Mouse (Mus musculus) kidney, postnatal 0 days (tissue): ENCODE data around the gene Tmem200b. TPM values are rescaled to one million over a fixed set of nuclear protein-coding genes. Genes with fewer than 3 reads are reported as not detected.

Source experiments
- ATAC-seq: fragments of 200-750 bp; cut with Nextera tagmentation; replicated peaks from 2 replicates; pipeline ENCODE4 v1.8.0; 2017; ENCODE audit warnings: low read depth, moderate number of reproducible peaks, moderate TSS enrichment, moderate library complexity; ENCODE audit not compliant: low FRiP score
- DNase-seq: peaks from one replicate; pipeline ENCODE4 v3.0.0-alpha.2; 2016; ENCODE audit warnings: low spot score
- H3K27ac ChIP-seq: fragments of 300-500 bp; sonication (generic); 2 replicates; pipeline ENCODE4 v1.5.1; 2014; ENCODE audit warnings: mild to moderate bottlenecking
- H3K27me3 ChIP-seq: fragments of 300-500 bp; sonication (generic); 2 replicates; pipeline ENCODE4 v1.6.1; 2014; ENCODE audit warnings: low read length, mixed read lengths; ENCODE audit not compliant: insufficient read depth
- H3K36me3 ChIP-seq: fragments of 300-500 bp; sonication (generic); 2 replicates; pipeline ENCODE4 v1.6.1; 2014; ENCODE audit warnings: low read length, mixed read lengths; ENCODE audit not compliant: insufficient read depth
- H3K4me1 ChIP-seq: fragments of 300-500 bp; sonication (generic); replicated peaks from 2 replicates; pipeline ENCODE4 v1.6.1; 2014; ENCODE audit warnings: antibody characterized with exemption, low read length, mixed read lengths; ENCODE audit not compliant: insufficient read depth
- H3K4me2 ChIP-seq: fragments of 300-500 bp; sonication (generic); 2 replicates; pipeline ENCODE4 v1.6.1; 2014; ENCODE audit warnings: mild to moderate bottlenecking, low read length, moderate library complexity, mixed read lengths
- H3K4me3 ChIP-seq: fragments of 300-500 bp; sonication (generic); replicated peaks from 2 replicates; pipeline ENCODE4 v1.5.1; 2014; ENCODE audit warnings: low read depth, low read length
- H3K9ac ChIP-seq: fragments of 300-500 bp; sonication (generic); 2 replicates; pipeline ENCODE4 v1.6.1; 2014; ENCODE audit warnings: low read depth, low read length
- H3K9me3 ChIP-seq: fragments of 300-500 bp; sonication (generic); replicated peaks from 2 replicates; pipeline ENCODE4 v1.6.1; 2016; ENCODE audit warnings: low read length, inconsistent platforms, mixed read lengths
- CTCF ChIP-seq: IDR thresholded peaks from 2 replicates; pipeline ENCODE4 v1.5.1; 2016; ENCODE audit warnings: antibody characterized with exemption, low read depth, mild to moderate bottlenecking, moderate library complexity
- WGBS: fragments of 180-500 bp; shearing (Covaris S2); extraction: QIAGEN DNeasy Blood & Tissue Kit; methylation state at CpG from one replicate; pipeline ENCODE4 v1.1.7; 2014; 5-methylcytosine and 5-hydroxymethylcytosine counted together
- polyA plus RNA-seq: library from polyadenylated mRNA; unstranded; fragments of >200 nt; fragmentation: Nextera tagmentation; extraction: Ambion mirVana; gene quantifications from 2 replicates; pipeline ENCODE4 v1.2.1, GENCODE M21; 2015

Gene Tmem200b
- 2.7 and 3.9 TPM in 2 replicates for polyA plus RNA-seq

GRCm38 (mm10) chr4:131921461-131922346, at the start of gene Tmem200b:
Gene Tmem200b (plus strand): TSS chr4:131921771.
- under 1% methylated on average over 114 of the region's 130 CpGs for WGBS
- H3K36me3 ChIP-seq, result 0 out of 2 replicates have a peak, but pooled peaks cover 15% of the 10 kb centered on the region
- peaks cover 13% of the 10 kb centered on the region; the same call in 1 of the 2 replicates for H3K27me3 ChIP-seq
- H3K4me1 ChIP-seq, result peaks cover 25% of the 10 kb centered on the region
- peak; percentile 39 for DNase-seq
- H3K27ac ChIP-seq, result peak within 1 kb of the TSS; percentile 86
- H3K4me3 ChIP-seq, result peak within 1 kb of the TSS; percentile 62
- no peak for ATAC-seq
- no peaks in the 10 kb centered on the region for H3K9me3 ChIP-seq
- peak within 1 kb of the TSS; percentile 88 for H3K4me2 ChIP-seq
- no peak for TF ChIP-seq CTCF
- peak within 1 kb of the TSS; percentile 79 for H3K9ac ChIP-seq

GRCm38 (mm10) chr4:131872672-131873292, 48.8 kb upstream of the Tmem200b start:
- Histone ChIP-seq H3K9me3 (no peaks in the 10 kb centered on the region), H3K27ac (peak overlapping the region; percentile 76), H3K4me1 (peaks cover 20% of the 10 kb centered on the region), H3K27me3 (no peaks in the 10 kb centered on the region), H3K36me3 (no peaks in the 10 kb centered on the region), H3K4me2 (peak overlapping the region; percentile 67), H3K9ac (peak overlapping the region; percentile 98), H3K4me3 (peak overlapping the region; percentile 71)
- no peak; the same call in 1 of the 2 replicates for ATAC-seq
- peak; percentile 27 for DNase-seq
- 8% methylated on average over 11 of the region's 11 CpGs for WGBS
- no peak for TF ChIP-seq CTCF

GRCm38 (mm10) chr4:131873293-131874168, 48.0 kb upstream of the Tmem200b start, which contains the start of gene Srsf4:
Gene Srsf4 (plus strand): TSS chr4:131873617.
- Histone ChIP-seq H3K4me3 (peak within 1 kb of the TSS; percentile 71), H3K9ac (peak within 1 kb of the TSS; percentile 98), H3K4me1 (peaks cover 22% of the 10 kb centered on the region), H3K4me2 (peak within 1 kb of the TSS; percentile 85), H3K9me3 (no peaks in the 10 kb centered on the region), H3K36me3 (no peaks in the 10 kb centered on the region), H3K27ac (peak within 1 kb of the TSS; percentile 99), H3K27me3 (no peaks in the 10 kb centered on the region)
- WGBS, result under 1% methylated on average over 80 of the region's 116 CpGs
- ATAC-seq, result peak; percentile 95
- no peak for TF ChIP-seq CTCF
- peak; percentile 96 for DNase-seq

- DNase-seq (peak; percentile 70), ATAC-seq (no peak)
- Histone ChIP-seq H3K4me2 (peak overlapping the region; percentile 85), H3K9me3 (no peaks in the 10 kb centered on the region), H3K27me3 (no peaks in the 10 kb centered on the region), H3K9ac (peak overlapping the region; percentile 98), H3K4me1 (peaks cover 22% of the 10 kb centered on the region), H3K4me3 (peak overlapping the region; percentile 71), H3K27ac (peak overlapping the region; percentile 99), H3K36me3 (no peaks in the 10 kb centered on the region)
- under 1% methylated on average over 20 of the region's 20 CpGs for WGBS
- no peak for TF ChIP-seq CTCF
Measured at GRCm38 (mm10) chr4:131874169-131874536, 47.4 kb upstream of the Tmem200b start.

GRCm38 (mm10) chr4:131874567-131874966, 47.0 kb upstream of the Tmem200b start:
- H3K4me1 ChIP-seq, result peaks cover 22% of the 10 kb centered on the region
- peak overlapping the region; percentile 98 for H3K9ac ChIP-seq
- 2% methylated on average over 11 of the region's 11 CpGs for WGBS
- no peaks in the 10 kb centered on the region for H3K36me3 ChIP-seq
- ATAC-seq (no peak), DNase-seq (no peak)
- TF ChIP-seq CTCF, result no peak
- H3K9me3 ChIP-seq, result no peaks in the 10 kb centered on the region
- H3K4me3 ChIP-seq, result peak overlapping the region; percentile 71
- peak overlapping the region; percentile 99 for H3K27ac ChIP-seq
- H3K4me2 ChIP-seq, result peak overlapping the region; percentile 85
- H3K27me3 ChIP-seq, result no peaks in the 10 kb centered on the region
